Mouse (Mus musculus): ENCODE measurements at regions not wholly inside any gene's neighbourhood (a gene's known extent, or its start where the extent isn't known, plus 50 kb on each side); places are given as distances from the start of the nearest gene placed in this dataset.

- ATAC-seq: no peak
Observed at GRCm38 (mm10) chr15:51411966-51412365, 2472.7 kb upstream of the Gm7489 start.

- no peak for ATAC-seq
Observed at GRCm38 (mm10) chr15:51442606-51443005, 2442.1 kb upstream of the Gm7489 start.

- ATAC-seq: no peak
Observed at GRCm38 (mm10) chr15:51469895-51470294, 2414.8 kb upstream of the Gm7489 start.

GRCm38 (mm10) chr15:51471143-51471542, 2413.6 kb upstream of the Gm7489 start:
- ATAC-seq: no peak

DNA sequence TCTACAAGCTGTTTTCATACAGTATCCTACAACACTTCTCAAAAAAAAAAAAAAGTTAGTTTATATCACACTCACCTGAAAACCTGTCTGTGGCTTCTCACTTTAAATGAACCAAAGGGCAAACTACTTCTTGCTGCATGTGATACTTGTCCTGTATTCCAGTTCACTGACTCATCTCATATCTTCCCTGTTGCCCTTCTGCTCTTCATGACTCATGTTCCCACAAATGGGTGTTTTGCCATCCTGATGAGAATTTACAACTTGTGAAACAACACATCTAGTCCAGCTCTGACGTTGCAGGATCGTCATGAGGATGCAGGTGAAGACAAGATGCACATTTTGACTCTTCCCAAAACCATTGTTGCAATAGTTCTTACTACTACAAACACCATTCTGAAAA, 2412.7 kb upstream of the Gm7489 start:
- ATAC-seq: no peak

DNA sequence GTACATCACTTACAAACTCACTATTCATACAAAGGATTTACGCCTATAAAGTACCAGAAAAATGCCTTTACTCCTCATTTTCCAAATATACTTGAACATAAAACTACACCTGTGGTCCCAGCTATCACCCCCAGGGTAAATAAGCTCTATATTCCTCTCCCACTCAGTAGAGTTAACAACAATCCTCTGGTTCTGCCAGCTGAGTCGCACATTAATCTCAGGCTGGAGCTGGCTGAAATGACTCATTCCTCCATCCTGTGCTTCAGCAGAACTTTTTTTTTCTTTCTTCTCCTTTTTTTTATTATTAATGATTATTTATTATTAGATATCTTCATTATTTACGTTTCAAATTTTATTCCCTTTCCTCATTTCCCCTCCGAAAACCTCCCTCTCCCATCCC, 2402.8 kb upstream of the Gm7489 start:
- no peak for ATAC-seq

DNA sequence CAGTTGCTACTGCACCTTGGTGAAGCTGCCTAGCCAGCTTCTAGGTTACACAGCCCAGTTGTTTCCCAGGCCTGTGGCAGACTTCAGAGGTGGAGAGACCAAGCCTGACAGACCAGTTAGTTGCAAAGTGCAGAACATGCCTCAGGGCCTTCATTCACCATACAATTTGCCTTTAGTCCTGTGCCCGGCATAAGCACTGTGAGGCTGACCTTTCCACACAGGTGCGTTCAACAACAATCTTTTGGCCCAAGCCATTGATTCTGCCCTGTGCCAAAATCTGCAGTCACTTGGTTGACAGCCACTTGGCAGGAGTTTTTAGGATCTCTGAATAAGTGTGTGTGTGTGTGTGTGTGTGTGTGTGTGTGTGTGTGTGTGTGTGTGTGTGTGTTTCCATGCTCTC, 2400.5 kb upstream of the Gm7489 start:
- no peak for ATAC-seq

DNA sequence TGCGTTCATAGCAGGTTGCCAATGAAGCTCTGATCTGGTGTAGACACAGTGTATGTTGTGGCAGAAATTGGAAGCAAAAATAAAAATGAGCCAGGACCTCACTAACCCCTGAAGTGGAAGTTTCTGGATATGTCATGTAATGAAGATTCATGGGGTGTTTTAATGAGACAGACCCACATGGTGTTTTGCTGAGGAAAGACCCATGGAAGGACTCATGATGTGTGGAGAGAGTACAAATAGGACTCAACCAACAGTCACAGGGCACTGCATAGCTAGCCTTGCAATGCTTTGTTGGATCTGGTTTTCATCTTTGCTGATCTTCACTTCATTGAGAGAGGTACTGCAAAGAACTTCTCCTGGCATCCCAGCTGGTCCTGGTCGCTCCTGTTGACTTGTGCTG, 2399.2 kb upstream of the Gm7489 start:
- ATAC-seq: no peak

GRCm38 (mm10) chr15:51502058-51502741, 2382.5 kb upstream of the Gm7489 start:
- ATAC-seq: no peak

- ATAC-seq: no peak
Observed at GRCm38 (mm10) chr15:51502742-51503270, 2381.9 kb upstream of the Gm7489 start.

DNA sequence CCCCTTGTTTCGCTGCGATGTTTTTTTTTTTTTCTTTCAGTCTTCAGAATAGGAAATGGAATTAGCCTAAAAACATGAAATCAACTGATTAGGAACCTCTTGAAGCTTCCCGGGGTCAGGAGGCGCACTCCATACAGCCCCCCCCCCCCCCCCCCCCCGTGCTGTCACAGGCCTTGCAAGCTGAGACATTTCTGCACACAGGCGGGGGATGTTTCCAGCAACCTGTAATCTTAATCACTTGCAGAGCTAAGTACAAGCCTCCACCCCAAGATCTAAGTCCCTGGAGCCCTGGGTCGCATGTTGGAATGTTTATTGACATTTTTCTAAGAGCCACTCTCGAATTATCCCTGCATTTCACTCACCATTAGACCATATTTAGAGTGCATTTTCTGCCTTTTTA, 2381.4 kb upstream of the Gm7489 start:
- no peak for ATAC-seq

DNA sequence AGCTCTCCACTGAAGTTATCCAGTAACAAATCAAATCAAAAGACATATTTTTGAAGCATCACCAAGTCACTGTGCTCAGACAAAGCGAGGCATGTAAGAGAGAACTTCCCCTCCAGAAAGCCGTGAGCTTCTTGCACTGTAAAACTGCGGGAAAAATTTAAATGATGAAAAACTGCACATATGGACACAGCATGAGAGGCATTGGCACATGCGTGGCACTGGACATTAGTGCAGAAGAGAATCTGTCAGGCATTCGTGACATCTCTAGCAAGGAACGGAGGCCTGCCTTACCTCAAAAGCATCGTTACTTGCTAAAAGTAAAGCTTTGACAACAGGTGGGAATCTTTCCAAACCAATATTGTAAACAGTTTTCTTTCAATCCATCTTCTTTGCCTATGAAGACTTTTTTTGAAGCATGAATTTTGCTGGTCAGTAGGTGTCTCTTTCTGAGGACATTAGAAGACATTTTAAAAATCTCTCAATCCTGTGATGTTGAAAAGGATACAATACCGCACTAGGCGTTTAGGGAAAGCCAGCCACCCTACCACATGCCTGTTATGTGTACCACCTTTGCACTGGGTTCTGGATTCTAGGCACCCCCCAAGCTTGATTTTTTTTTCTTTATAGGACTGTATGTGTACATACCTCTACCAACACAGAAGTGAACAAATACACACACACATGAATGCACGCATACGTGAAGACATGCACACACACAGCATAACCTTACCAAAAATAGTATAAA, 2380.5 kb upstream of the Gm7489 start:
- no peak for ATAC-seq

- ATAC-seq: no peak
Observed at GRCm38 (mm10) chr15:51504789-51505188, 2379.9 kb upstream of the Gm7489 start.

- ATAC-seq: no peak
Observed at GRCm38 (mm10) chr15:51507126-51507525, 2377.6 kb upstream of the Gm7489 start.

GRCm38 (mm10) chr15:51511319-51511718, 2373.4 kb upstream of the Gm7489 start:
- no peak for ATAC-seq

DNA sequence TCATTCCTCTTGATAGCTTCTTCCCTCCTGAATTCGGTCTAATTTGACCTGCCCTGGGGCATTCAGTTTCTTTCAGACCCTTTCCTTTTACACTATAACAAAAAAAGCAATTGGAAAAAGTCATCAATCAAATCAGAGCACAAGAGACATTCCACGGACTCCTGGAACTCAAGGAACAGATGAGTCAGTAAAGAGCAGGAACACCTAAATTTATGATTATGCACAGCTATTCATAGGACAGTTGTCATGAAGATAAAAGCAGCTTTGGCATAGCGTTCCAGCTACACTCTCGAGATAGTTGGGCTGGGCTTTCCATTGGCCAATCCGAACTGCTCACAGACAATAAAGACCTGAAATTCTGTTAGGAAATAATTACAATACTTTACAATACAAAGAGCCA, 2348.4 kb upstream of the Gm7489 start:
- no peak for ATAC-seq

DNA sequence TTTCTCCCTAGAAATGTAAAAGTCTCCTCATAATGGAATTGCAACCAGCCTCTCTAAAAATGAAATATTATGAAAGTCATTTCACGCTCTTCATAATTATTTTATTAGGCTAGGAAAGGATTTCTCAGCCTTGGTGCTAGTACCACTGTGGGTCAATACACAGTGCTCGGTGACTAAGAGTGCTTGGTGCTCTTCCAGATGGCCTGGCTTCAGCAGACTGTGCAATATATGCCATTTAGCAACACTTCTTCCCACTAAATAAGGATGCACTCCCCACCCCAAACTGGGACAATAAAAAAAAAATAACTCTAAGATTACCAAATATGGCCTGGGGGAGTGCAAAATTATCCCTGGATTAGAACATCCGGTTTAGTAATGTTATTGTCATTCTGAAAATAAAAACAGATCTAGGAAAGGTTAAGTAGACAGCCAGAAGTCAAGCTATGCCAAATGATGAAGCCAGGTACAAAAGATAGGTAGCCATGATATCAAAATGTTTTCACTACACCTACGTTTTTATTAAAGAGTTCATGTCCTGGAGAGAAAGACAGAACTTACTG, 2333.4 kb upstream of the Gm7489 start:
- ATAC-seq: no peak

DNA sequence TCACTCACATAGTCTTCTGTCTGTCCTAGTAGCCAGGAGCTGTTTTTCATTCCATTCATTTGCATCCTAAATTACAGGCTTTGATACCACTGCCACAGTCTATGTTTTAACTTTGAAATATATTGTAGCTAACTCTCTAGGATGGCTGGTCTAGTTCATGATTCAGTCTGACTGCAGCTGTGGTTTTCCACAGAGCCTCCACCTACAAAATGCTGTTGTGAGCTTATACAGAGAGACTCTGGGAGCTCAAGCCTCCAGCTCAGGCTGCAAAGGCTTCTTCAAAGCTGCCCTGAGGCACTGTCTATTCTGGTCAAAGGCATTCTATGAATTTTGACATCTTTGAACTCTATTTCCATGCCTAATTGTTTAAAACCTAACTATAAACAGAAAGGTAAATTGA, 2326.5 kb upstream of the Gm7489 start:
- no peak for ATAC-seq

DNA sequence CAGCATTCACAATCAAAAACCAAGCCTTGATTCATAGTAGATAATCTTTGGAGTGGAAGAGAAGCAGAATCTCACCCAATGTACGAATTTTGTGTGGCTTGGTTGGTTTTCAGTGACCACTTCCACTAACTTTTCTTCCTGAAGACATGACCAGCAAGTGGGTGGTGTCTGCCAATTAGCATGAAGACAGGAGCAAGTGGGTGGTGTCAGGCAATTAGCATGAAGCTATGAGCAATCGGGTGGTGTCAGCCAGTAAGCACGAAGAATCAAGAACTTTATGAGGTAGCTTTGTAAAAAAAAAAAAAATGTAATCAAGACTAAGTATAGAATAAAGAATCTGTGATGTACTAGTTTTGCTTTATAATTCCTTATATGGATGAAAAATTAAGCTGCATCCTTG, 2319.2 kb upstream of the Gm7489 start:
- no peak for ATAC-seq

DNA sequence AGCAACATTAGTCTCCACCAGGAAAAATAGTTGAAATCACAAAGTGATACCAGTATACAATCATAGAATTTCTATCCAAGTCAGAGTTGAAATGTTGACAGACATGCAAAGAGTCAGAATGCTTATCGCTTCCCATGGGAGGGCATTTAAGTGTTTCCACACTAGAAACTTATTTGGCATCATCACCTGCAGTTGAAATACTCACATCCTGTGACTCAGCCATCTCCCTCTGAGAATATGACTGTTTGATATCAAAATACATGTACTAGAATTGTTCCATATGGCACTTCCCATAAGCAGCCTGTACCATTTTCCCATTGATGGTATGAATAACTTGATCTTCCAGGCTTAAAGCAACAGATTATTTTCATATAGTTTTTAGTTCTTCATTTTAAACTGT, 2314.1 kb upstream of the Gm7489 start:
- no peak for ATAC-seq

DNA sequence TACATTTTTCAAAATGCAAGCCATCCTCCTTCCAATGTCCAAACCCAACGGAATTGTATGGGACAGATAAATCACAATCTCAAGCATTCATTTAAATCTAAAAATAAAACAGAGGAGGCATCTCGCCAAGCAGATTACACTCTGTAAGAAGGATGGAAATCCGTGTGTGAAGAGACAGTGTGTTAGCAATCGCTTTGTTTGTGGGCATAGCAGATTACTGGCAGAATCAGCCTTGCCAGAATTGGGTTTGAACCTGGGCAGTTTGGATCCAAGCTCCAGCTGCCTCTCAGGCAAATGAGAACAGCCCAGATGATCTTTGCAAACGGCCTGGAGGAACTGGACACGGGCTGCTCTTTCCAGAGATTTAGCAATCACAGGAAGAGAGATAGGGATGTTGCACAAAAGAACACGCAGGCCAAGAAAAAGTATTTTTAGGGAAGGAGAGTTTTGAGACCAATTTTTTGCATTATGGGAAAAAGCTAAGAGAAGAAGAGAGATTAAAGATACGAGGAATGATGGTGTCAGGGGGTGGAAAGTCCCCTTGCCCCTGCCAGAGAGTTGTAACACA, 2310.1 kb upstream of the Gm7489 start:
- ATAC-seq: no peak

DNA sequence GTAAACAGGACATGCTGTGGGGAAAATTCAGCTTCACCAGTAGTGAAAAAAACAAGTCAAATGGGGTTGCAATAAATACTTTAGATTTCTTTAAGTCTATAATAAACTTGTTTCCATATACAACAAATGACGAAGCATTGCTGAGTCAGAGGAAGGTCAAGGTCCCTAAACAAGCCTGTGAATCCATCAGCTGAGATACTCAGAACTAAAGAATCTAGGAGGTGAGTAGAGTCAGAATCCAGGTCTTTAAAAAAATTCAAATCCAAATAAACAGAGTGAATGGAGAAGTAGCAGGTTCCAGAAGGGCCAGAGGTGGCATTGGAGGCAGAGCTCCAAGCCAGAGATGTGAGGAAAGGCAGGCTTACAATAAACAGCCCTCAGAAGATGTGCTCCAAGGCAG, 2301.1 kb upstream of the Gm7489 start:
- no peak for ATAC-seq

DNA sequence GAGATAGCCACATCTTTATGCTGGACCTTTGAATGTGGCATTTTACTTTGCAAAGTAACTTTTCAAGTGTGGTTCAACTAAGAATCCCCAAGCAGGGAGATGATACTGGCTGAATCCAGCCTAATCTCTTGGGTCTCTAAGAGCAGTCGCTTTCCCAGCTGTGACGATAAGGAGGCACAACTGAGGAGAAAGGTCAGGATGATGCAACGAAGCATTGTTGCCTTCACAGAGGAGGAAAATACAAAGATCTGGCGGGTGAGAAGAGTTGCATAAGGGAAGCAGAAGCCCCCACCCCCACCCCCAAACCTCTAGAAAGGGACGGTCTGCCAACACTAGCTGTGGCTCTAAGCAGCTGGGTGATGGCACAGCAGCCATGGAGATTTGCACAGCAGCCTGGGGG, 2298.6 kb upstream of the Gm7489 start:
- ATAC-seq: no peak

All from activated CD4-positive, CD25-positive, alpha-beta regulatory T cell, adult 4 months (primary cell).